Mouse (Mus musculus) thymus, postnatal 36 days (tissue): ENCODE measurements around the gene Olfr968.

ENCODE experiments used
- DNase-seq, 2 experiments: peaks; one replicate each; pipeline ENCODE4 v3.0.0; 2022; ENCODE audit warnings: mixed read lengths in 2 of 2

Gene Olfr968

GRCm38 (mm10) chr9:39783153-39783552 lies at the start of gene Olfr968:
TSS of gene Olfr968 (minus strand) at chr9:39783253.
- no peak for DNase-seq

GRCm38 (mm10) chr9:39808560-39808959 lies 25.5 kb upstream of the Olfr968 start, which contains the start of gene Olfr970:
TSS of gene Olfr970 (plus strand) at chr9:39808860.
- DNase-seq = no peak

GRCm38 (mm10) chr9:39790558-39790957 lies 7.5 kb upstream of the Olfr968 start, which contains the start of gene Olfr969:
TSS of gene Olfr969 (plus strand) at chr9:39790945.
- no peak for DNase-seq

- DNase-seq = no peak
Observed at GRCm38 (mm10) chr9:39746428-39746827, 36.6 kb downstream of the Olfr968 start.

- DNase-seq = no peak
Observed at GRCm38 (mm10) chr9:39745949-39746348, 37.1 kb downstream of the Olfr968 start, which contains the start of gene Olfr967. TSS of gene Olfr967 (plus strand) at chr9:39746249.

- no peak for DNase-seq
Observed at GRCm38 (mm10) chr9:39740741-39741140, 42.3 kb downstream of the Olfr968 start.

GRCm38 (mm10) chr9:39730678-39731077 lies 52.4 kb downstream of the Olfr968 start, which contains the start of gene Olfr150:
TSS of gene Olfr150 (plus strand) at chr9:39730978.
- no peak for DNase-seq
